Mouse (Mus musculus): Measurements from ENCODE around the gene Nav2. TPM values are rescaled to one million over a fixed set of nuclear protein-coding genes. Genes with fewer than 3 reads are reported as not detected.

The Nav2 gene
- total and polyA plus RNA-seq, 3 experiments = 2.0 to 2.7 TPM; not detected in 1

DNA sequence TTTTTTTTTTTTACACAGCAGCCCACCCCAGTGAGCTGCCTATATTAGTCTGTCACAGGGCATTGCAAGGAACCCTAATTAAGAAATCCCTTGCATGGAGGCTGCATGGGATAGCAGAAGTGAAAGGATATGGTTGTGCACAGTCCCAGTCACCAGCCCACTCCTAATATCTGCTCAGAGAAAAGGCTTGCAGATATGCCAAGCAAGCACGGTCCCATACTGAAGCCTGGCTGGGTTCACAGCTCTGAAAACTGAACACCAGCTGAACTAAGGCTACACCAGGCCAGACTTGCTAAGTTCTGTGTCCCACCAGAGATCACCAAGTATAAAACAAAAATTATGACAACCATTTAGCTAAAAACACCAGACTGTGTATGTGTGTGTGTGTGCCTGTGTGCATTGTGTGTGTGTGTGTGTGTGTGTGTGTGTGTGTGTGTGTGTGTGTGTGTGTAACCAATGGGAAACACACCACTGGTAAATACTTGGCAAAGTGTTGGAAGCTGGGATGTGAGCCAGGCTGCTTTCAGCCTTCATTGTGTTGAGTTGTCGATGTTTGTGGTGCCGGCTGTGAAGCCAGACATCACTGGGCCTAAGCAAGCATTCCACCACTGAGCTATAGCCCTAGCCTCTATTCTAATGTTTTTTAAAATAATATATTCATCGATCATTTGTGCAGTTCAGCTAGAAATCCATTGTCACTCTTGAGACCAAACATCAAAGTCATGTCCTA, 156.4 kb downstream of the Nav2 start:
- no peak for DNase-seq (ENCODE audit: low read depth, low spot score)
- 0 out of 4 replicates have a peak, but pooled peaks cover 0 to 4% of the 10 kb centered on the region in 2 experiments for H3K27me3 ChIP-seq (ENCODE audit: control insufficient read depth in 1 of 2, insufficient read depth in 2 of 2, low read length in 2 of 2)
- H3K9ac ChIP-seq (ENCODE audit: control insufficient read depth, low read depth, low read length, poor library complexity, severe bottlenecking) = no peak overlapping the region
- TF ChIP-seq GATA1 (IDR thresholded peaks at IDR 0.05; ENCODE audit: low read depth, low read length) = no peak
- no peak for TF ChIP-seq MYB (IDR thresholded peaks at IDR 0.05; ENCODE audit: low read depth, low read length)
- no peak for TF ChIP-seq BHLHE40 (IDR thresholded peaks at IDR 0.05; ENCODE audit: borderline replicate concordance, low read depth, low read length)
- no peak for TF ChIP-seq POLR2AphosphoS2 (IDR thresholded peaks at IDR 0.05; ENCODE audit: low read length)
- no peak for TF ChIP-seq KAT2A (conservative IDR thresholded peaks at IDR 0.05; ENCODE audit: low read depth, low read length)
- no peak for TF ChIP-seq CHD2 (IDR thresholded peaks at IDR 0.05; ENCODE audit: low read length)
- TF ChIP-seq RAD21 (IDR thresholded peaks at IDR 0.05; ENCODE audit: low read depth, low read length) = no peak
- no peak for TF ChIP-seq SMC3 (IDR thresholded peaks at IDR 0.05; ENCODE audit: low read depth, low read length)
- no peaks in the 10 kb centered on the region for H3K36me3 ChIP-seq (ENCODE audit: control insufficient read depth in 1 of 2, insufficient read depth in 2 of 2, low read length in 2 of 2)
- no peaks in the 10 kb centered on the region for H3K4me1 ChIP-seq (ENCODE audit: control insufficient read depth in 1 of 2, insufficient read depth in 2 of 2, low read length in 2 of 2)
- H3K27ac ChIP-seq (ENCODE audit: control insufficient read depth, low read depth, low read length) = no peak overlapping the region
- H3K4me3 ChIP-seq (ENCODE audit: control insufficient read depth in 1 of 2, insufficient read depth in 1 of 2, low read depth in 2 of 2, low read length in 2 of 2) = no peak overlapping the region
- H3K9me3 ChIP-seq (replicated peaks; ENCODE audit: insufficient read depth, low read length) = no peaks in the 10 kb centered on the region
- no peaks in the 10 kb centered on the region for H3K79me2 ChIP-seq (ENCODE audit: control insufficient read depth, insufficient read depth, low read length, poor library complexity)

GRCm38 (mm10) chr7:49065621-49066475, 157.3 kb downstream of the Nav2 start:
- Histone ChIP-seq H3K36me3 (ENCODE audit: control insufficient read depth in 1 of 2, insufficient read depth in 2 of 2, low read length in 2 of 2) (no peaks in the 10 kb centered on the region), H3K4me3 (ENCODE audit: control insufficient read depth in 1 of 2, insufficient read depth in 1 of 2, low read depth in 2 of 2, low read length in 2 of 2) (no peak overlapping the region), H3K27me3 (ENCODE audit: control insufficient read depth in 1 of 2, insufficient read depth in 2 of 2, low read length in 2 of 2) (0 out of 4 replicates have a peak, but pooled peaks cover 0 to 4% of the 10 kb centered on the region in 2 experiments), H3K9me3 (replicated peaks; ENCODE audit: insufficient read depth, low read length) (no peaks in the 10 kb centered on the region), H3K9ac (ENCODE audit: control insufficient read depth, low read depth, low read length, poor library complexity, severe bottlenecking) (no peak overlapping the region), H3K4me1 (ENCODE audit: control insufficient read depth in 1 of 2, insufficient read depth in 2 of 2, low read length in 2 of 2) (no peaks in the 10 kb centered on the region; a peak in 1 of 4 replicates), H3K79me2 (ENCODE audit: control insufficient read depth, insufficient read depth, low read length, poor library complexity) (no peaks in the 10 kb centered on the region), H3K27ac (ENCODE audit: control insufficient read depth, low read depth, low read length) (no peak overlapping the region)
- no peak for DNase-seq (ENCODE audit: low read depth, low spot score)
- TF ChIP-seq MXI1 (IDR thresholded peaks at IDR 0.05; ENCODE audit: low read depth, low read length) (no peak), ZC3H11A (IDR thresholded peaks at IDR 0.05; ENCODE audit: low read depth, low read length) (no peak), JUND (IDR thresholded peaks at IDR 0.05; ENCODE audit: low read depth, low read length) (no peak), MEF2A (IDR thresholded peaks at IDR 0.05; ENCODE audit: extremely low read depth, insufficient replicate concordance, low read depth, low read length, poor library complexity, severe bottlenecking) (no peak), RCOR1 (IDR thresholded peaks at IDR 0.05; ENCODE audit: low read depth, low read length) (no peak), UBTF (IDR thresholded peaks at IDR 0.05; ENCODE audit: borderline replicate concordance, insufficient read depth, low read depth, low read length) (no peak), ETS1 (IDR thresholded peaks at IDR 0.05; ENCODE audit: low read depth, low read length) (no peak), HCFC1 (IDR thresholded peaks at IDR 0.05; ENCODE audit: low read depth, low read length) (no peak), CTCF (IDR thresholded peaks at IDR 0.05 in 2 of 3, conservative IDR thresholded peaks at IDR 0.05 in 1 of 3; ENCODE audit: control insufficient read depth in 1 of 3, insufficient read depth in 1 of 3, low read depth in 2 of 3, low read length in 3 of 3, poor library complexity in 1 of 3, severe bottlenecking in 1 of 3) (peak in 2 of 3 experiments; percentile 19 to 20; a peak in 1 of 6 replicates), POLR2AphosphoS2 (IDR thresholded peaks at IDR 0.05; ENCODE audit: low read length) (no peak), ZKSCAN1 (IDR thresholded peaks at IDR 0.05; ENCODE audit: low read depth, low read length) (no peak), TCF12 (IDR thresholded peaks at IDR 0.05; ENCODE audit: low read depth, low read length) (no peak), MAX (IDR thresholded peaks at IDR 0.05; ENCODE audit: low read length) (no peak), SMC3 (IDR thresholded peaks at IDR 0.05; ENCODE audit: low read depth, low read length) (peak; percentile 23; the same call in 1 of the 2 replicates), RAD21 (IDR thresholded peaks at IDR 0.05; ENCODE audit: low read depth, low read length) (no peak), SIN3A (IDR thresholded peaks at IDR 0.05; ENCODE audit: low read length) (no peak)

Data from MEL (cell line).